Mouse (Mus musculus) monocyte, adult 59 days (primary cell): ENCODE results near the gene 4933416C03Rik. TPM values are rescaled to one million over a fixed set of nuclear protein-coding genes. Genes with fewer than 3 reads are reported as not detected.

Source experiments
- total RNA-seq, 2 experiments: library from RNA; stranded (reverse); gene quantifications; one replicate each; pipeline ENCODE4 v1.2.4; 2023

Gene 4933416C03Rik
- total RNA-seq, result not detected

GRCm38 (mm10) chr10:116113867-116114474 is at the start of gene 4933416C03Rik:
4933416C03Rik (minus strand) TSS chr10:116113917.

Other genes starting within 250 kb of the 4933416C03Rik start
- gene Ptprr, start 95.7 kb downstream of the 4933416C03Rik start, total RNA-seq, result not detected
- gene Ptprb, start 161.6 kb upstream of the 4933416C03Rik start, total RNA-seq, result not detected